Mouse (Mus musculus): ENCODE results near the gene Ssx2ip. TPM values are rescaled to one million over a fixed set of nuclear protein-coding genes. Genes with fewer than 3 reads are reported as not detected.

Gene Ssx2ip
- total and polyA plus RNA-seq, 2 experiments, result 1.7 to 6.4 TPM

DNA sequence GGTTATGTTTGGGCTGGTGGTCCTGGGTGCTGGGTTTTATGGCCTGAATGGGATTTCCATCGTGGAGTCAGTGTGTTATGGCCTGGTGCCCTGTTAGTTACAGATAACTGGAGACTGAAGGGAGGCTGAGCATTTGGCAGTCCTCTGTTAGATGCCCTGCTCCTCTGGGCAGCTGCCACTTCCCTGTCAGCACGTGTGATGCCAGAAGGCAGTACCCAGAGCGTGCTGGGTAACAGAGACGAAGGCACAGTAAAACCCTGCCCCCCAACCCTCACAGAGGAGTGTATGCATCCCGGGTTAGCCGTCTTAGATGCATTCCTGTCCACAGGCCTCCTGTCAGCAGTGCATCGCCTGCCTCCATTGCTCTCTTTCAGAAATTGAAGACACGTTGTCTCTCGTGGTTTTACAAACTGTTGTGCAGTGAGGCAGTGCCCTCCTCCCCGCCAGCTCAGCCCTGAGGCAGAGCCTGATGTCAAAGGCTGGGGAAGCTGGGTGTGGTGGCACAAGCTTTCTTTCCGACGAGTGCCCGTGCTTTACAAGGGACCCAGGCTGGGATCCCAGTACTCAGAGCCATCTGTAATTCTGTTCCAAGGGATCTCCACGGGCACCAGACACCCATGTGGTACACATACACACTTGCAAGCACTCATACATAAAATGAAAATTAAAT is 29.4 kb downstream of the Ssx2ip start:
- peaks cover 9% of the 10 kb centered on the region for H3K36me3 ChIP-seq (ENCODE audit: control insufficient read depth, insufficient read depth, low read length)
- TF ChIP-seq CTCF (IDR thresholded peaks at IDR 0.05; ENCODE audit: low read depth, low read length) (no peak), POLR2A (IDR thresholded peaks at IDR 0.05; ENCODE audit: extremely low read depth, insufficient read depth, low read length) (no peak)
- no peaks in the 10 kb centered on the region for H3K4me1 ChIP-seq (ENCODE audit: control insufficient read depth, insufficient read depth, low read length)
- H3K9ac ChIP-seq (ENCODE audit: low read depth, low read length), result no peak overlapping the region
- DNase-seq (ENCODE audit: extremely low read depth, low read depth, low spot score), result no peak
- no peaks in the 10 kb centered on the region for H3K79me2 ChIP-seq (ENCODE audit: control insufficient read depth, insufficient read depth, low read length)
- no peaks in the 10 kb centered on the region for H3K27me3 ChIP-seq (ENCODE audit: control insufficient read depth, insufficient read depth, low read length)
- WGBS, result 93% methylated on average over 14 of the region's 14 CpGs
- no peak overlapping the region for H3K4me3 ChIP-seq (ENCODE audit: insufficient read depth, low read depth, low read length)
- H3K27ac ChIP-seq (replicated peaks; ENCODE audit: insufficient read depth, low read depth, low read length), result no peak overlapping the region

DNA sequence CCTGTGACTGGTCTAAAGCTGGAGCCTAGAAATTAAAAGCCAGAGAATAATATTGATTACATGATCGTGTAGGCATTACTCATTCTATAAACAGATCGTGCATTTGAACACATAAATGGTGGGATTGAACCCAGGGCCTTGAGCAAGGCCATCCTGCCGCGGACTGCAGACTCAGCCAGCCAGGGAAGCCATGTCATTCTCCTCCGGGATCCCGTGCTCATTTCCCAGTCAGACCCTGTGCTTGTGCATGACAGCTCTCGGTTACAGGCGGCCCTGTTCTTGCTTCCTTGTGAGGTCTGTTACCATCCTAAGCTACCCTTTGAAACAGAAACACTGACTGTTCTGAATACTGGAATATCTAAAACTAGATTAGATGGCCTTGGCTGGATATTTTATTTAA is 30.2 kb downstream of the Ssx2ip start:
- no peaks in the 10 kb centered on the region for H3K79me2 ChIP-seq (ENCODE audit: control insufficient read depth, insufficient read depth, low read length)
- TF ChIP-seq CTCF (IDR thresholded peaks at IDR 0.05; ENCODE audit: low read depth, low read length) (no peak), POLR2A (IDR thresholded peaks at IDR 0.05; ENCODE audit: extremely low read depth, insufficient read depth, low read length) (no peak)
- H3K4me1 ChIP-seq (ENCODE audit: control insufficient read depth, insufficient read depth, low read length), result no peaks in the 10 kb centered on the region
- H3K27me3 ChIP-seq (ENCODE audit: control insufficient read depth, insufficient read depth, low read length), result no peaks in the 10 kb centered on the region
- no peak overlapping the region for H3K4me3 ChIP-seq (ENCODE audit: insufficient read depth, low read depth, low read length)
- H3K36me3 ChIP-seq (ENCODE audit: control insufficient read depth, insufficient read depth, low read length), result peaks cover 8% of the 10 kb centered on the region
- H3K9ac ChIP-seq (ENCODE audit: low read depth, low read length), result no peak overlapping the region
- 93% methylated on average over 8 of the region's 8 CpGs for WGBS
- no peak overlapping the region for H3K27ac ChIP-seq (replicated peaks; ENCODE audit: insufficient read depth, low read depth, low read length)
- no peak for DNase-seq (ENCODE audit: extremely low read depth, low read depth, low spot score)

DNA sequence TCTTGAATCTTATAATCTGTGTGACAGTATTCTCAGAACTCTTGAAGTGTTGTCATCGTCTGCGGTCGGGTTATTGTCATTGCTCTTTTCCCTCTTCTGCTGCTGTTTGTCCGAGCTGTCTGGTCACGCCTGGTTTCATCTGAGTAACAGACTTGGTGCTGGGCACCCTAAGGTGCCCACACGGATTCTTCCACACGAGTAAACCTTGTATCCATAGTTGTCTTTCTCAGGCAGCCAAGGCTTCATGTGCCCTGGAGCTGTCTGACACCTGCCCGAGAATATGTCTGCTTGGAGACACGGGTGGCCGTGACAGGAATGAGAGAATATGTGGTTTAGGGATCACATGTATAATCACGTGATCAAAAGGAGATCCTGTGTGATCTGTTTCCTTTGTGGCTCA is 31.1 kb downstream of the Ssx2ip start:
- TF ChIP-seq CTCF (IDR thresholded peaks at IDR 0.05; ENCODE audit: low read depth, low read length), result no peak
- TF ChIP-seq POLR2A (IDR thresholded peaks at IDR 0.05; ENCODE audit: extremely low read depth, insufficient read depth, low read length), result no peak
- no peak overlapping the region for H3K27ac ChIP-seq (replicated peaks; ENCODE audit: insufficient read depth, low read depth, low read length)
- H3K27me3 ChIP-seq (ENCODE audit: control insufficient read depth, insufficient read depth, low read length), result no peaks in the 10 kb centered on the region
- no peak overlapping the region for H3K9ac ChIP-seq (ENCODE audit: low read depth, low read length)
- H3K4me1 ChIP-seq (ENCODE audit: control insufficient read depth, insufficient read depth, low read length), result no peaks in the 10 kb centered on the region
- H3K36me3 ChIP-seq (ENCODE audit: control insufficient read depth, insufficient read depth, low read length), result peaks cover 8% of the 10 kb centered on the region
- no peak for DNase-seq (ENCODE audit: extremely low read depth, low read depth, low spot score)
- no peaks in the 10 kb centered on the region for H3K79me2 ChIP-seq (ENCODE audit: control insufficient read depth, insufficient read depth, low read length)
- no peak overlapping the region for H3K4me3 ChIP-seq (ENCODE audit: insufficient read depth, low read depth, low read length)
- 95% methylated on average over 11 of the region's 11 CpGs for WGBS

DNA sequence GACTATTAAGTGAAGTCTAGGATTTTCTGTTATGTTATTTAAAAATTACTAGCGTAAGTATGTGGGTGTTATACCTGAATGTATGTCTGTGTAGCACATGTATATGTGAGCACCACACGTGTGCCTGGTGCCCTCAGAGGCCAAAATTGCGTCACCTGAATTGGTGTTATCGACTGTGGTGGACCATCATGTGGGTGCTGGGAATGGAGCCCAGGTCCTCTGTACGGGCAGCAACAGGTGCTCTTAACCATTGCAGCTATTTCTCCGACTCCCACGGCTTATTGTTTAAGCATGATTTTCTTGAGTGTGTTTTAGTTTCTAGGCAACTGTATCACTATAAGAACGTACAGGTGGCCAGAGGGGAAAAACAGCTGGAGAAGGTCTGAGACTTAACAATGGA is 31.7 kb downstream of the Ssx2ip start:
- 95% methylated on average over 8 of the region's 8 CpGs for WGBS

DNA sequence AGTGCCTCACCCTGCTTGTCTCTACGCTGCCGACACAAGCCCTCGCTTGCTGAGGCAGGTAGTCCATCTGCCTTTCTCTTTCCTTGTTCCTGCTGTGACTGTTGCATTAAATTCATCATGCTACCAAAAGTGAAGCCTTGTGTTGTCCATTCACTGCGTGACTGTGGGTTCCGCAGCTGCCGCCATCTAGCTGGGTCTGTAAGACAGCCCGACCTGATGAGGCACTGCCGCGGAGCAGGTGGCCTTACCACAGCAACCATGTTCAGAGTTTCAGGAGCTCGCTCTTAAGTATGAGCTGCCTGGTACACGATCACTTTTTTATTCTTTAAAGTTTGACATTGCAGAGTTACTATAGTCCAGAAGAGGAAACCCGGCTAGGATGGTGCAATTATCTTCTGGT is 35.6 kb downstream of the Ssx2ip start:
- no peak for DNase-seq (ENCODE audit: extremely low read depth, low read depth, low spot score)
- Histone ChIP-seq H3K4me1 (ENCODE audit: control insufficient read depth, insufficient read depth, low read length) (peaks cover 7% of the 10 kb centered on the region; the same call in 1 of the 2 replicates), H3K36me3 (ENCODE audit: control insufficient read depth, insufficient read depth, low read length) (peaks cover 7% of the 10 kb centered on the region), H3K4me3 (ENCODE audit: insufficient read depth, low read depth, low read length) (no peak overlapping the region), H3K9ac (ENCODE audit: low read depth, low read length) (no peak overlapping the region), H3K27ac (replicated peaks; ENCODE audit: insufficient read depth, low read depth, low read length) (no peak overlapping the region), H3K79me2 (ENCODE audit: control insufficient read depth, insufficient read depth, low read length) (no peaks in the 10 kb centered on the region), H3K27me3 (ENCODE audit: control insufficient read depth, insufficient read depth, low read length) (no peaks in the 10 kb centered on the region)
- TF ChIP-seq CTCF (IDR thresholded peaks at IDR 0.05; ENCODE audit: low read depth, low read length) (no peak), POLR2A (IDR thresholded peaks at IDR 0.05; ENCODE audit: extremely low read depth, insufficient read depth, low read length) (no peak)
- 96% methylated on average over 12 of the region's 12 CpGs for WGBS

More for the DNA sequence above, 31.7 kb downstream of the Ssx2ip start:
- H3K27ac ChIP-seq (replicated peaks; ENCODE audit: insufficient read depth, low read depth, low read length), result no peak overlapping the region
- TF ChIP-seq POLR2A (IDR thresholded peaks at IDR 0.05; ENCODE audit: extremely low read depth, insufficient read depth, low read length), result no peak
- TF ChIP-seq CTCF (IDR thresholded peaks at IDR 0.05; ENCODE audit: low read depth, low read length), result no peak
- DNase-seq (ENCODE audit: extremely low read depth, low read depth, low spot score), result no peak
- H3K27me3 ChIP-seq (ENCODE audit: control insufficient read depth, insufficient read depth, low read length), result no peaks in the 10 kb centered on the region
- H3K79me2 ChIP-seq (ENCODE audit: control insufficient read depth, insufficient read depth, low read length), result no peaks in the 10 kb centered on the region
- H3K4me3 ChIP-seq (ENCODE audit: insufficient read depth, low read depth, low read length), result no peak overlapping the region
- H3K4me1 ChIP-seq (ENCODE audit: control insufficient read depth, insufficient read depth, low read length), result no peaks in the 10 kb centered on the region
- peaks cover 7% of the 10 kb centered on the region for H3K36me3 ChIP-seq (ENCODE audit: control insufficient read depth, insufficient read depth, low read length)
- H3K9ac ChIP-seq (ENCODE audit: low read depth, low read length), result no peak overlapping the region

DNA sequence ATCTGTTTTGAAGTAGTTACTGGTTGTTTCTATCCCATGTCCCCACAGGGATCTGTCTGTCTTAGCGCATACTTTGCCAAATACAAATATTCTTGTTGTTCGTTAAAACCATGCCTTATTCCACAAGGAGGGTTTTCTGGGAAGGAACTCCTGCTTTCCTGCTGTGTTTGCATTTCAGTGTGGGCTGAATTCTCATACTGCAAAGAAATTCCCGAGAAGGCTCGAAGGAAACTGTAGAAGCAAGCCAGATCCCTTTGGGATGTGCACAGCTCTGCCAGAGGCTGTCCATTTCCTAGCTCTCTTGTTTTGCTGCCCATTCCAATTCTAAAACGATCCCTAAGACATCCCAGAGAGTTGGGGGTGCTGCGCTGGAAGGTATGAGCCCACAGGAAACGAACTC is 36.0 kb downstream of the Ssx2ip start:
- TF ChIP-seq CTCF (IDR thresholded peaks at IDR 0.05; ENCODE audit: low read depth, low read length), result no peak
- TF ChIP-seq POLR2A (IDR thresholded peaks at IDR 0.05; ENCODE audit: extremely low read depth, insufficient read depth, low read length), result no peak
- no peak for DNase-seq (ENCODE audit: extremely low read depth, low read depth, low spot score)
- no peak overlapping the region for H3K27ac ChIP-seq (replicated peaks; ENCODE audit: insufficient read depth, low read depth, low read length)
- H3K4me1 ChIP-seq (ENCODE audit: control insufficient read depth, insufficient read depth, low read length), result peaks cover 7% of the 10 kb centered on the region; the same call in 1 of the 2 replicates
- H3K9ac ChIP-seq (ENCODE audit: low read depth, low read length), result no peak overlapping the region
- WGBS, result 90% methylated on average over 7 of the region's 7 CpGs
- H3K27me3 ChIP-seq (ENCODE audit: control insufficient read depth, insufficient read depth, low read length), result no peaks in the 10 kb centered on the region
- H3K79me2 ChIP-seq (ENCODE audit: control insufficient read depth, insufficient read depth, low read length), result no peaks in the 10 kb centered on the region
- H3K36me3 ChIP-seq (ENCODE audit: control insufficient read depth, insufficient read depth, low read length), result peaks cover 7% of the 10 kb centered on the region
- no peak overlapping the region for H3K4me3 ChIP-seq (ENCODE audit: insufficient read depth, low read depth, low read length)
